Mouse (Mus musculus) neural tube, embryonic 13.5 days (tissue): ENCODE data around the gene Kansl1. TPM values are rescaled to one million over a fixed set of nuclear protein-coding genes. Genes with fewer than 3 reads are reported as not detected.

ENCODE experiments used
- ATAC-seq: fragments of 200-750 bp; cut with Nextera tagmentation; 2 replicates; pipeline ENCODE4 v1.8.0; 2017; ENCODE audit warnings: low read depth, mild to moderate bottlenecking, moderate TSS enrichment, moderate library complexity
- H3K27ac ChIP-seq: fragments of 300-500 bp; sonication (generic); replicated peaks from 2 replicates; pipeline ENCODE4 v1.5.1; 2015; ENCODE audit warnings: moderate library complexity, mild to moderate bottlenecking, inconsistent platforms
- H3K27me3 ChIP-seq: fragments of 300-500 bp; sonication (generic); 2 replicates; pipeline ENCODE4 v1.6.1; 2015; ENCODE audit warnings: mild to moderate bottlenecking, inconsistent platforms
- H3K36me3 ChIP-seq: fragments of 300-500 bp; sonication (generic); 2 replicates; pipeline ENCODE4 v1.6.1; 2015; ENCODE audit warnings: mild to moderate bottlenecking, inconsistent platforms
- H3K4me1 ChIP-seq: fragments of 300-500 bp; sonication (generic); replicated peaks from 2 replicates; pipeline ENCODE4 v1.6.1; 2015; ENCODE audit warnings: inconsistent platforms
- H3K4me2 ChIP-seq: fragments of 300-500 bp; sonication (generic); 2 replicates; pipeline ENCODE4 v1.6.1; 2015; ENCODE audit warnings: inconsistent platforms, mild to moderate bottlenecking, moderate library complexity
- H3K4me3 ChIP-seq: fragments of 300-500 bp; sonication (generic); 2 replicates; pipeline ENCODE4 v1.5.1; 2015; ENCODE audit warnings: mild to moderate bottlenecking, inconsistent platforms
- H3K9ac ChIP-seq: fragments of 300-500 bp; sonication (generic); 2 replicates; pipeline ENCODE4 v1.6.1; 2015; ENCODE audit warnings: moderate library complexity, mild to moderate bottlenecking, inconsistent platforms
- H3K9me3 ChIP-seq: fragments of 300-500 bp; sonication (generic); 2 replicates; pipeline ENCODE4 v1.6.1; 2016; ENCODE audit warnings: inconsistent platforms
- WGBS: fragments of 180-500 bp; shearing (Covaris S2); methylation state at CpG from one replicate; pipeline ENCODE4 v1.1.7; 2015; 5-methylcytosine and 5-hydroxymethylcytosine counted together
- polyA plus RNA-seq: library from polyadenylated mRNA; unstranded; fragments of >200 nt; fragmentation: Nextera tagmentation; extraction: Ambion mirVana; gene quantifications from 2 replicates; pipeline ENCODE4 v1.2.1, GENCODE M21; 2015

Kansl1 gene
- polyA plus RNA-seq, 1 experiment from 2014 or later = 28.9 TPM

- no peak overlapping the region for H3K4me3 ChIP-seq
- no peak overlapping the region for H3K4me2 ChIP-seq
- no peaks in the 10 kb centered on the region for H3K27me3 ChIP-seq
- H3K4me1 ChIP-seq = peaks cover 36% of the 10 kb centered on the region
- no peak overlapping the region for H3K9ac ChIP-seq
- H3K9me3 ChIP-seq = no peaks in the 10 kb centered on the region
- no peak overlapping the region for H3K27ac ChIP-seq
- H3K36me3 ChIP-seq = no peaks in the 10 kb centered on the region
- no peak for ATAC-seq
Observed at GRCm38 (mm10) chr11:104435753-104436152, 32.9 kb downstream of the Kansl1 start.

- 82% methylated on average over 1 of the region's 1 CpGs for WGBS
- no peak overlapping the region for H3K4me3 ChIP-seq
Observed at GRCm38 (mm10) chr11:104435141-104435540, 33.5 kb downstream of the Kansl1 start.

DNA sequence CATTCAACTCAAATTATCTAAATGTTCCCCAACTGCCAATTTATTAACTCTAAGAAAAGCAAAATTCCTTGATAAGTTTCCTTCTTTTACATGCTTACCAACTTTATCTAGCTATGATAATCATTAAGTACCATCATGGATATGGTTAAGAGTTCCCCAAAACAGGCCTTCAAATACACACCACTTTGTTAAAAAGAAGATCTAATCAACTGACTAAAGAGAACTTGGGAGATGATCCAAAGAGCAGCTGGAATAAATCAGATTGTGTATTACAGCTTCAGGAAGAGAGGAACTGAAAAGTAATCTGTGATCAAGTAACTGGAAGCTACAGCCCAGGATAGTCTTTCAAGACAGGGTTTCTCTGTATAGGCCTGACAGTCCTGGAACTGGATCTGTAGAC lies 36.4 kb downstream of the Kansl1 start:
- Histone ChIP-seq H3K4me1 (peaks cover 12% of the 10 kb centered on the region; the same call in 1 of the 2 replicates), H3K9ac (no peak overlapping the region), H3K27ac (no peak overlapping the region), H3K9me3 (no peaks in the 10 kb centered on the region), H3K36me3 (no peaks in the 10 kb centered on the region), H3K27me3 (no peaks in the 10 kb centered on the region), H3K4me2 (no peak overlapping the region), H3K4me3 (no peak overlapping the region)
- no peak for ATAC-seq

More at GRCm38 (mm10) chr11:104435141-104435540, 33.5 kb downstream of the Kansl1 start:
- Histone ChIP-seq H3K36me3 (no peaks in the 10 kb centered on the region), H3K9ac (no peak overlapping the region), H3K4me2 (no peak overlapping the region), H3K27me3 (no peaks in the 10 kb centered on the region), H3K27ac (no peak overlapping the region), H3K4me1 (peaks cover 36% of the 10 kb centered on the region), H3K9me3 (no peaks in the 10 kb centered on the region)
- ATAC-seq = no peak

- 98% methylated on average over 1 of the region's 1 CpGs for WGBS
- Histone ChIP-seq H3K4me2 (no peak overlapping the region), H3K27ac (no peak overlapping the region), H3K4me1 (0 out of 2 replicates have a peak, but pooled peaks cover 8% of the 10 kb centered on the region), H3K27me3 (no peaks in the 10 kb centered on the region), H3K9me3 (no peaks in the 10 kb centered on the region), H3K36me3 (no peaks in the 10 kb centered on the region), H3K9ac (no peak overlapping the region), H3K4me3 (no peak overlapping the region)
- ATAC-seq = no peak
Observed at GRCm38 (mm10) chr11:104431807-104432206, 36.9 kb downstream of the Kansl1 start.

GRCm38 (mm10) chr11:104424727-104425416 lies 43.8 kb downstream of the Kansl1 start:
- no peak overlapping the region for H3K27ac ChIP-seq
- WGBS = 88% methylated on average over 16 of the region's 16 CpGs

GRCm38 (mm10) chr11:104412254-104412653 lies 56.4 kb downstream of the Kansl1 start:
- Histone ChIP-seq H3K4me3 (no peak overlapping the region), H3K36me3 (peaks cover 10% of the 10 kb centered on the region), H3K27me3 (no peaks in the 10 kb centered on the region), H3K9ac (no peak overlapping the region), H3K4me2 (no peak overlapping the region), H3K27ac (no peak overlapping the region), H3K4me1 (0 out of 2 replicates have a peak, but pooled peaks cover 3% of the 10 kb centered on the region), H3K9me3 (no peaks in the 10 kb centered on the region)
- ATAC-seq = no peak

More at GRCm38 (mm10) chr11:104424727-104425416, 43.8 kb downstream of the Kansl1 start:
- Histone ChIP-seq H3K9ac (no peak overlapping the region), H3K4me1 (peaks cover 4% of the 10 kb centered on the region; the same call in 1 of the 2 replicates), H3K36me3 (peaks cover 29% of the 10 kb centered on the region), H3K9me3 (no peaks in the 10 kb centered on the region), H3K4me2 (no peak overlapping the region), H3K27me3 (no peaks in the 10 kb centered on the region), H3K4me3 (no peak overlapping the region)
- ATAC-seq = no peak

GRCm38 (mm10) chr11:104407391-104407790 lies 61.3 kb downstream of the Kansl1 start:
- Histone ChIP-seq H3K27ac (no peak overlapping the region), H3K4me1 (0 out of 2 replicates have a peak, but pooled peaks cover 3% of the 10 kb centered on the region), H3K9me3 (no peaks in the 10 kb centered on the region), H3K4me3 (no peak overlapping the region), H3K4me2 (no peak overlapping the region), H3K36me3 (peaks cover 11% of the 10 kb centered on the region), H3K9ac (no peak overlapping the region), H3K27me3 (no peaks in the 10 kb centered on the region)
- no peak for ATAC-seq
- 68% methylated on average over 2 of the region's 2 CpGs for WGBS

DNA sequence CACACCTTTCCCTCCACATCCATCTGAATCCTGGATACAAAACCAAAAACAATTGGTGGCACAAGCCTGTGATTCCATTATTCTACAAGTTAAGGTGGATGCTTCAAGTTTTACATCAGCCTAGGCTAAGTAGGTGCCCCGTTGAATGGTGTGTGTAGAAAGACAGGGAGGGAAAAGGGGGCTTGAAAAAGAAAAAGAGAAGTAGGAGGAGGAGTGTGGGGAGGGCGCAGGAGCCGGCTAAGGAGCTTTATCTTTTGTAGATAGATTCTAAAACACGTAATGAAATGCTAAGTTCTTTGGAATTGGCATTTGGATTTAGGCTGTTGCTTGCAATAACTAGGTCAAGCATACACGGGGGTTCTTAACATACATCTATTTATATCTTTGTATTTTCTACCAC lies 67.7 kb downstream of the Kansl1 start:
- Histone ChIP-seq H3K4me2 (no peak overlapping the region), H3K27ac (no peak overlapping the region), H3K4me1 (peaks cover 15% of the 10 kb centered on the region), H3K9me3 (no peaks in the 10 kb centered on the region), H3K9ac (no peak overlapping the region), H3K27me3 (no peaks in the 10 kb centered on the region), H3K4me3 (no peak overlapping the region), H3K36me3 (peaks cover 11% of the 10 kb centered on the region)
- 86% methylated on average over 5 of the region's 5 CpGs for WGBS
- no peak for ATAC-seq

DNA sequence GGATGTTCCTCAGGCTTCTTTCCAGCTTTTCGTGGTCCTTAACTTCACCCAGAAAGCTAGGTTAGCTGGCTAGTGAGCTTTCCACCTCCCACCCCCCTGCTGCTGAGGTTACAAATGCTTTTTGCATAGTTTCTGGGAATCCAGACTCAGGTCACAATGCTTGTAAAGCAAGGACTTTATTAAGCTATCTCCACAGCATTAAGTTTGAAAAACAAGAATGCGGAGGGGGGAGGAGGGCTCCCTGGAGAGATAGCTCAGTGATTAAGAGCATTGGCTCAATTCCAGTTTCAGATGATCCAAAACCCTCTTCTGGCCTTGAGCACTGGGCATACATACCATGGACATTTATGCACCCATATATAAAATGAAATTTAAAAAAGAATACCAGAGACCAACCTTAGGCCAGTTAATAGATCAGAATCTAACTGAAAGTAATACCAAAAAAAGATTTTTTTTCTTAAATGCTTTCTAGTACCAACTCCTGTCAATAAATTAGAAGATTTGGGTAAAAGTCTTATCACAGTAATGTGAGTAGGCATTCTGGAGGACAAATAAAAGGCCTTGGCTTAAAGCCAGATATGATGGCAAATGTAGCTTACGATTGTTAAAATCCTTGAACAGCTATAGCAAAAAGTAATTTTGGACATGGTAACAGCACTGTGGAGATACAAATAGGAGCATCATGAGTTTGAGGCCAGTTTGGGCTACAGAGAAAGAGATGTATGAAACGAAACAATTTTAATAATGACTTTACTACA lies 69.0 kb downstream of the Kansl1 start:
- 71% methylated on average over 4 of the region's 4 CpGs for WGBS
- Histone ChIP-seq H3K36me3 (peaks cover 16% of the 10 kb centered on the region), H3K4me2 (no peak overlapping the region), H3K27ac (no peak overlapping the region), H3K4me1 (peaks cover 15% of the 10 kb centered on the region), H3K4me3 (no peak overlapping the region), H3K9me3 (no peaks in the 10 kb centered on the region), H3K27me3 (no peaks in the 10 kb centered on the region), H3K9ac (no peak overlapping the region)
- ATAC-seq = no peak

- ATAC-seq = no peak
- WGBS = 91% methylated on average over 2 of the region's 2 CpGs
- no peak overlapping the region for H3K4me3 ChIP-seq
- no peaks in the 10 kb centered on the region for H3K27me3 ChIP-seq
- no peaks in the 10 kb centered on the region for H3K9me3 ChIP-seq
- no peak overlapping the region for H3K27ac ChIP-seq
- H3K36me3 ChIP-seq = peaks cover 4% of the 10 kb centered on the region; the same call in 1 of the 2 replicates
- peaks cover 15% of the 10 kb centered on the region for H3K4me1 ChIP-seq
- no peak overlapping the region for H3K9ac ChIP-seq
- no peak overlapping the region for H3K4me2 ChIP-seq
Observed at GRCm38 (mm10) chr11:104395648-104396047, 73.0 kb downstream of the Kansl1 start.

GRCm38 (mm10) chr11:104393196-104393595 lies 75.5 kb downstream of the Kansl1 start:
- 81% methylated on average over 6 of the region's 6 CpGs for WGBS
- Histone ChIP-seq H3K9ac (no peak overlapping the region), H3K27ac (no peak overlapping the region), H3K9me3 (no peaks in the 10 kb centered on the region), H3K4me1 (0 out of 2 replicates have a peak, but pooled peaks cover 4% of the 10 kb centered on the region), H3K27me3 (no peaks in the 10 kb centered on the region), H3K36me3 (peaks cover 4% of the 10 kb centered on the region; the same call in 1 of the 2 replicates), H3K4me3 (no peak overlapping the region), H3K4me2 (no peak overlapping the region)
- no peak for ATAC-seq

GRCm38 (mm10) chr11:104392153-104392552 lies 76.5 kb downstream of the Kansl1 start:
- 88% methylated on average over 1 of the region's 1 CpGs for WGBS
- Histone ChIP-seq H3K4me3 (no peak overlapping the region), H3K4me2 (no peak overlapping the region), H3K9ac (no peak overlapping the region), H3K9me3 (no peaks in the 10 kb centered on the region), H3K27me3 (no peaks in the 10 kb centered on the region), H3K4me1 (0 out of 2 replicates have a peak, but pooled peaks cover 4% of the 10 kb centered on the region), H3K36me3 (0 out of 2 replicates have a peak, but pooled peaks cover 4% of the 10 kb centered on the region), H3K27ac (no peak overlapping the region)
- ATAC-seq = no peak
